Mouse (Mus musculus): ENCODE data around the gene Aldob.
"Not testable (repeated sequence)": the region's sequence is repeated elsewhere in the genome, so short reads cannot be mapped to it uniquely, and the experiment has no call there.

Aldob gene

DNA sequence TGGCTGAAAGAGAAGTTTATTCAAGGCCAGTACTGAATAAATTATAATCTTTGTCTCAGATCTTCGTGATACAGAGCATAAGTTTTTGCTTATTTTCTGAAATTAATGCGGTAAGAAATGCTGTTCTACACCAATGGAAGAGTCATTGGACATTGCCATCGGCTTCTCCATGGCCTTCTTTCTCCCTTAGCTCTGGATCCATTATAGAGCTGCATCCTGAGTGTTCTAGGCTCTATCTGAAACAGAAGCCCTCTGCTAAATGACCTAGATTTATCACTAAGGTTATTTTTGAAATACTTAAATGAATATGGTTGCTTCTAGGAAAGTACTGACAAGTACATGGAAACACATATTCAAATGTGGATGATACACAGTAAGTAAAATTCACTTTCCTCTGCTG, 14.3 kb downstream of the Aldob start:
- DNase-seq, result no peak

DNA sequence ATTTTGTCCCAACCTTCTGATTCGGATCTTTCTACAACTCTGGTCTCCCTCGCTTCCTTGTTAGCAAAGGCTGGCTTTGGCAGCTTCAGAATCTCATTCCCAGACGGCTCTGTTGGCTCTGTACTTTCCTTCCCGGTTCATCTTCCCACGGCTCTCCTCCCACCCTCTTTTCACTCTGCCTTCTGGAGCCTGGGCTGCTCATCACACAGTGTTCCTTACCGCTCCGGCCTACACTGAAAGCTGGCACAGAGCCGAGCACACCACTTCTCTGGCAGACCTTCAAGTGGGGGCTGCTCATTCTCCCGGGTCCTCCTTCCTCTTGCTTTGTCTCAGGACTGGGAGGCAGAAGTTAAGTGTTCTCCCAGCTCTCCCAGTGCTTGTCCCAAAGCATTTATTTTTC, 26.8 kb downstream of the Aldob start:
- DNase-seq, result peak; percentile 71

DNA sequence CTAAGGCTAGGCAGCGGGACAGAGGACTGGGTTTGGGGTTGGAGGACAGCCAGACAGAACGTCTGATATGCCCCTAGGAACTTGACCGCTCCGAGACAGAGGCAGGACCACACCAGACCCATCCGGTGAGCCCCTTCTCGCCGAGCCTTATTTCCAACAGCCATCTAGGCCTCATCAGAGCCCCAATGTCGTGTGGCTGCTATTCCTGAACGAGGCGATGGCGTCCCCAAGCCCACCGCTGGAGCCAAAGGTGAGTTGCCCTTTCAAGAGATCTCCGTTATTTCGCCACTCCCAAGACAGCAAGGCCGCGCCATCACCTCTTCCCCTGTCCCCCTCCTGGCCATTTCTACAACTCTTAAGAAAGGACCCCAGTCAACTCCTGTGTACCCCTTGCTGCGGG, 28.0 kb downstream of the Aldob start:
- DNase-seq, result no peak

- peak; percentile 89 for DNase-seq
Measured at GRCm38 (mm10) chr4:49520572-49521340, 28.6 kb downstream of the Aldob start, which contains the start of the genes Mrpl50 and Zfp189. TSS of gene Mrpl50 (minus strand) at chr4:49521093. TSS of gene Zfp189 (plus strand) at chr4:49521176.

GRCm38 (mm10) chr4:49519476-49519875, 29.9 kb downstream of the Aldob start:
- DNase-seq, result no peak

DNA sequence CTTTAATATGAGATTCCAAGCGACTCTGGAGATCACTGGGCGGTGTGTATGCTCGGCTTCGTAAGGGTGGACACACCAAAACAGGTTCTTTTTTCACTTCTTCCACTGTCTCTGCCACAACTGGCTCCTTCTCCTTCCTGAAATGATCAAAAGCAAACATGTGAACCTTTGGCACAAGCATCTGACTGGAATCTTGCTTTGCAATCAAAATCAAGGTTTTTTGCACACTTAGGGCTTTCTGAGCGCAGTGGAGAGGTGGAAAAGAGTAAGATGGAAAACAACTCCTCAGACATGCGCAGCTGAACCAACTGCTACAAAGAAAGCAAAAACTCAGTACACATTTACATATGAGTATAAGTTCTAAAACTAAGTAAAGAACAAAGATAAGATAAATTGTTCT, 34.9 kb downstream of the Aldob start:
- no peak for DNase-seq

DNA sequence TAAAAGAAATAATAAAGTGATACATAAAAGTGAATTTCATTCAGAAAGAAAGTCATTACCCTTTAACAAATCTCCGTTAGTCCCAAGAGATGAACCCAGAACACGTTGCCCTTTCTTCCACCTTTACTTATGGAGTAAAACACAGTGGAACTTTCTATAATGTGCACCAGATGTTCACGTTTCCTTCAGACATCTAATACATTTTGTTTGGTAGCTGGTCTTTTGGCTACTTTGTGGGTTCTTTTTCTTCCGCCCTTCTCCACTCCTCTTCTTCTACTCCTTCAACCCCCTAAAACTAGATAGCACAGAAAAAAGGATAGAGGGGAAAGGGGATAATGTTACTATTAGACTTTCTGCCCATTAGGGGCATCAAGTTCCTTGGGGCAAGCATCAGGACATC, 36.7 kb downstream of the Aldob start:
- no peak for DNase-seq

- not testable (repeated sequence) for DNase-seq
Measured at GRCm38 (mm10) chr4:49510236-49510835, 39.0 kb downstream of the Aldob start.

- DNase-seq, result no peak
Measured at GRCm38 (mm10) chr4:49509183-49509582, 40.2 kb downstream of the Aldob start.

DNA sequence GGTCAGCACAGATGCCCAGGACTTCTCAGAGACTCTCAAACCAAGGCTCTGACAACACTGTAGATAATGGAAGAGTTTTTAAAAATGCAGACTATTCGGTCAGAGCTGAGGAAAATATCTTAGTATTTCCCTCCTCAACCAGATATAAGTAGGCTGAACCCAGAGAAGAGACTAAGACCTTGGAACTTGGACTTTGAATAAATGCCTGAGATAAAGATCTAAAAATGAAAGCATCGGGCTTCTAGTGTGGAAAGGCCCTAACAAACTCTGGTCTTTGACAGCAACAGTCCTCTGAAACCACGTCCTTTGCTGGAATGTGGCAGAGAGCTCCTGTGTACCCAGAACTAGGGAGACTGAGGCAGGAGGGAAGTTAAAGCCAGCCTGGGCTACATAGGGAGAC, 43.0 kb downstream of the Aldob start, which contains the start of gene Baat:
Gene Baat (minus strand): TSS at position 172 of the 400 bp plus-strand sequence.
- no peak for DNase-seq

- no peak for DNase-seq
Measured at GRCm38 (mm10) chr4:49503563-49503962, 45.8 kb downstream of the Aldob start.

All from right cerebral cortex, postnatal 14 days (tissue).